ENCODE assay signal across 14 mouse cellular contexts in the genomic region with DNA sequence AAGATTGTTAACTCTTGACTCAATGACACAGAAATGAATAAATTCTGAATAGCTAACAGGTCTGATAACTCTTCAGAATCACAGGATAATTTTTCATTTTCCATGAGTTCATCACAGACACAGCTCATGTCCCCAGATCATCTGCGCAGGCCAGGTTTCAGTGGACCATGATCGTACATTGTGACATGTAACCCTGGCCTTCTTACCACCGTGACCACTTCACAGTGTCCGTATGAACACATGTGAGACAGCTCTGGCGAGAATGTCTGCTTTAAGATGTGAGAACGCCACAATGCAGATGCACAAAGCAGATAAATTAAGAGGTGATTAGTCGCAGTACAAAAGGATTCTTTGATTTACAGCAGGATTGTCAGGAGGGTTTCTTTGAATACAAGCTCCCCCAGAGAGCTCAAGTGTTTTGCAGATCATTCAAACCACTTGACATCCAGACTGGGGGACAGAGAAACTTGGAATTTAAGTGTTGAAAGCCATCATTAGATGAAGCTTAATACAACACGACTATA. TPM values are rescaled to one million over a fixed set of nuclear protein-coding genes. Genes with fewer than 3 reads are reported as not detected.
DNase-seq lines count a peak whose midpoint lies in the region; ATAC-seq lines count a peak whose summit lies in the region.
"Had no signal": no experiment of that assay in that cellular context is flagged by ENCODE, and none has a peak within 500 bp of the region (broad histone marks: within the 10 kb centered on the region; RNA-seq: fewer than 3 reads in every experiment).

No protein-coding gene starts in this region.

- H3K9me3 ChIP-seq in heart, embryonic 10.5 days: no peaks in the 10 kb centered on the region
- no peaks in the 10 kb centered on the region for H3K9me3 ChIP-seq in midbrain, embryonic 11.5 days (ENCODE audit: control insufficient read depth, low read length)
- H3K9me3 ChIP-seq in midbrain, embryonic 16.5 days (replicated peaks; ENCODE audit: control insufficient read depth, low read length, poor library complexity, severe bottlenecking): no peaks in the 10 kb centered on the region
- H3K9me3 ChIP-seq: embryonic facial prominence, embryonic 13.5 days; forebrain, embryonic 13.5 days; heart, embryonic 13.5 days had no signal

- no peak overlapping the region for H3K27ac ChIP-seq in heart, embryonic 10.5 days
- no peak overlapping the region for H3K27ac ChIP-seq in midbrain, embryonic 11.5 days (ENCODE audit: low read depth, low read length)
- H3K27ac ChIP-seq in midbrain, embryonic 16.5 days (ENCODE audit: low read length): no peak overlapping the region
- H3K27ac ChIP-seq: heart, embryonic 13.5 days had no signal

- H3K27me3 ChIP-seq in heart, embryonic 10.5 days (ENCODE audit: insufficient read depth, poor library complexity, severe bottlenecking): 0 out of 2 replicates have a peak, but pooled peaks cover 6% of the 10 kb centered on the region
- H3K27me3 ChIP-seq in midbrain, embryonic 11.5 days (ENCODE audit: control insufficient read depth, insufficient read depth, low read length): no peaks in the 10 kb centered on the region
- no peaks in the 10 kb centered on the region for H3K27me3 ChIP-seq in midbrain, embryonic 16.5 days (ENCODE audit: control insufficient read depth, insufficient read depth, low read depth, low read length)
- H3K27me3 ChIP-seq: CH12.LX; embryonic facial prominence, embryonic 13.5 days; forebrain, embryonic 13.5 days; Patski had no signal

- no peak for ATAC-seq in midbrain, embryonic 11.5 days (ENCODE audit: low FRiP score)
- ATAC-seq in midbrain, embryonic 16.5 days: no peak
- ATAC-seq in frontal cortex, adult (ENCODE audit: low TSS enrichment): no peak
- ATAC-seq: activated CD4-positive, CD25-positive, alpha-beta regulatory T cell, adult 4 months; intestine, embryonic 16.5 days; Patski had no signal

- WGBS in heart, embryonic 10.5 days: 69% methylated on average over 8 of the region's 8 CpGs
- WGBS in midbrain, embryonic 11.5 days: 44% methylated on average over 8 of the region's 8 CpGs
- 36% methylated on average over 8 of the region's 8 CpGs for WGBS in midbrain, embryonic 16.5 days

- H3K4me2 ChIP-seq in midbrain, embryonic 11.5 days: no peak overlapping the region
- H3K4me2 ChIP-seq in midbrain, embryonic 16.5 days (ENCODE audit: low read length): no peak overlapping the region

- peaks cover 10% of the 10 kb centered on the region; the same call in 1 of the 2 replicates for H3K4me1 ChIP-seq in heart, embryonic 10.5 days
- H3K4me1 ChIP-seq in midbrain, embryonic 11.5 days (ENCODE audit: control insufficient read depth, insufficient read depth, low read length): peaks cover 3% of the 10 kb centered on the region; the same call in 1 of the 2 replicates
- H3K4me1 ChIP-seq in midbrain, embryonic 16.5 days (ENCODE audit: control insufficient read depth, insufficient read depth, low read length): peaks cover 6% of the 10 kb centered on the region

- H3K4me3 ChIP-seq in heart, embryonic 10.5 days: no peak overlapping the region
- H3K4me3 ChIP-seq in midbrain, embryonic 11.5 days (ENCODE audit: low read depth, low read length): no peak overlapping the region
- no peak overlapping the region for H3K4me3 ChIP-seq in midbrain, embryonic 16.5 days (ENCODE audit: low read depth, low read length)
- H3K4me3 ChIP-seq: embryonic facial prominence, embryonic 13.5 days; forebrain, embryonic 13.5 days; heart, embryonic 13.5 days had no signal

- H3K36me3 ChIP-seq in heart, embryonic 10.5 days: no peaks in the 10 kb centered on the region
- no peaks in the 10 kb centered on the region for H3K36me3 ChIP-seq in midbrain, embryonic 11.5 days (ENCODE audit: control insufficient read depth, insufficient read depth, low read length)
- no peaks in the 10 kb centered on the region for H3K36me3 ChIP-seq in midbrain, embryonic 16.5 days (ENCODE audit: control insufficient read depth, insufficient read depth, low read length)
- H3K36me3 ChIP-seq: embryonic facial prominence, embryonic 13.5 days; heart, embryonic 13.5 days had no signal

- H3K9ac ChIP-seq in midbrain, embryonic 11.5 days (ENCODE audit: low read length): no peak overlapping the region
- no peak overlapping the region for H3K9ac ChIP-seq in midbrain, embryonic 16.5 days (ENCODE audit: low read depth, low read length)
- H3K9ac ChIP-seq: forebrain, embryonic 13.5 days; heart, embryonic 13.5 days had no signal

- DNase-seq in embryo, embryonic 10 days (ENCODE audit: low spot score): peak; percentile 33
- no peak for DNase-seq in embryo, embryonic 11 days
- peak; percentile 63 for DNase-seq in heart, adult 11 months
- DNase-seq in heart, embryonic 10.5 days (ENCODE audit: low spot score): no peak
- peak; percentile 72 for DNase-seq in midbrain, embryonic 11.5 days (ENCODE audit: low spot score, missing footprints)

RNA-seq across cellular contexts. Expression of a gene that starts 58.5 kb away (rescaled TPM):
- 2.8 and 3.1 TPM in 2 replicates for polyA plus RNA-seq in heart, embryonic 10.5 days (2016; fragmentation: Nextera tagmentation; extraction: Ambion mirVana)
- polyA plus RNA-seq in midbrain, embryonic 11.5 days (2014; fragmentation: Nextera tagmentation; extraction: Ambion mirVana): 2.0 TPM in 2 replicates
- polyA plus RNA-seq in midbrain, embryonic 16.5 days (2015; fragmentation: Nextera tagmentation; extraction: Ambion mirVana): 36.8 and 40.2 TPM in 2 replicates

Comparison
In these comparisons a context has a peak if more than half of its experiments do, and no peak if none do; other contexts are left out.
1. DNase-seq: peak in embryo, embryonic 10 days (single experiment), heart, adult 11 months (single experiment) and midbrain, embryonic 11.5 days (single experiment); none in embryo, embryonic 11 days (single experiment) and heart, embryonic 10.5 days (single experiment).